In the genomic region with DNA sequence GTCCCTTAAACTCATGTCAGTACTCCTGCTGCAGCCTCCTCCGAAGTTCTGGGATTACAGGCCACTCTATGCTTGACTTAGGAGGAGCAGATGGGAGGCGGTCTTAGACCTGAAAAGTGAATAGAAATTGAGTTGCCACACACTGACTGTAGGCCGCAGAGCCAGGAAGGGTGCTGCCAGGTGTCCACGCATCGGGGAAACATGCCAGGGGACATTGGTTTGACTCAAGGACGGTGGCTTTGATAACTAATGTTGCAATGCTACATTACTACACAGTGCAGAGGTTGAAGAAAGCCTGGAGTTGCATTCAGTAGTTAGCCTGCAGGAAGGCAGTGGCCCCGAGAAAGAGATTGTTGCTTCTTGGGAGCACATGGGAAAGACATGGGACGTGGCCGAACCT, we compare ENCODE assay signal across 24 mouse cellular contexts. TPM values are rescaled to one million over a fixed set of nuclear protein-coding genes. Genes with fewer than 3 reads are reported as not detected.
DNase-seq lines count a peak whose midpoint lies in the region; ATAC-seq lines count a peak whose summit lies in the region.
"Had no signal": no experiment of that assay in that cellular context is flagged by ENCODE, and none has a peak within 500 bp of the region (broad histone marks: within the 10 kb centered on the region; RNA-seq: fewer than 3 reads in every experiment).

No protein-coding gene starts in this region.

- peaks cover 8% of the 10 kb centered on the region for H3K36me3 ChIP-seq in heart, embryonic 11.5 days (ENCODE audit: control insufficient read depth, insufficient read depth, low read length)

- no peak overlapping the region for H3K4me3 ChIP-seq in heart, embryonic 11.5 days (ENCODE audit: low read depth, low read length)
- H3K4me3 ChIP-seq in brown adipose tissue, adult 24 weeks (ENCODE audit: insufficient read depth, low read depth, low read length), result no peak overlapping the region
- H3K4me3 ChIP-seq: embryonic facial prominence, embryonic 13.5 days; erythroblast, embryonic 14.5 days; forebrain, embryonic 15.5 days; heart, embryonic 15.5 days; hindbrain, embryonic 12.5 days; limb, embryonic 13.5 days; megakaryocyte, embryonic 14.5 days; midbrain, embryonic 13.5 days had no signal

- no peaks in the 10 kb centered on the region for H3K27me3 ChIP-seq in heart, embryonic 11.5 days (ENCODE audit: control insufficient read depth, insufficient read depth, low read length)
- H3K27me3 ChIP-seq: embryonic facial prominence, embryonic 13.5 days; forebrain, embryonic 15.5 days; heart, embryonic 15.5 days; hindbrain, embryonic 12.5 days; limb, embryonic 13.5 days; midbrain, embryonic 13.5 days had no signal

- peak; percentile 81 to 94 for DNase-seq in adrenal gland, adult (ENCODE audit: inconsistent age in 2 of 2, low spot score in 1 of 2)
- DNase-seq in adrenal gland, adult 18-20 months (ENCODE audit: low spot score in 2 of 2), result no peak
- DNase-seq in heart, postnatal 10 days, result peak; percentile 35 to 56
- DNase-seq in adrenal gland, adult 2 months, result peak; percentile 89
- DNase-seq in cerebellum, adult 11 months, result no peak
- no peak for DNase-seq in gastrocnemius, adult 18-20 months (ENCODE audit: low spot score)
- DNase-seq: cerebellum, adult 2 months; cerebellum, postnatal 36 days; embryo, embryonic 11 days; gastrocnemius, postnatal 25 days; kidney, postnatal 36 days; thymus, adult 18-20 months; thymus, postnatal 36 days had no signal

- peaks cover 26% of the 10 kb centered on the region for H3K4me1 ChIP-seq in heart, embryonic 11.5 days (ENCODE audit: control insufficient read depth, insufficient read depth, low read length)
- peaks cover 15% of the 10 kb centered on the region for H3K4me1 ChIP-seq in brown adipose tissue, adult 24 weeks (ENCODE audit: control insufficient read depth, insufficient read depth, insufficient read length, low read length)
- H3K4me1 ChIP-seq: embryonic facial prominence, embryonic 13.5 days; forebrain, embryonic 15.5 days; hindbrain, embryonic 12.5 days; limb, embryonic 13.5 days; midbrain, embryonic 13.5 days had no signal

- no peak overlapping the region for H3K4me2 ChIP-seq in heart, embryonic 11.5 days
- H3K4me2 ChIP-seq: embryonic facial prominence, embryonic 13.5 days; forebrain, embryonic 15.5 days; heart, embryonic 15.5 days; hindbrain, embryonic 12.5 days; limb, embryonic 13.5 days; midbrain, embryonic 13.5 days had no signal

- H3K9ac ChIP-seq in heart, embryonic 11.5 days (ENCODE audit: low read depth, low read length), result no peak overlapping the region
- H3K9ac ChIP-seq: embryonic facial prominence, embryonic 13.5 days; forebrain, embryonic 15.5 days; heart, embryonic 15.5 days; hindbrain, embryonic 12.5 days; limb, embryonic 13.5 days; midbrain, embryonic 13.5 days had no signal

- no peaks in the 10 kb centered on the region for H3K9me3 ChIP-seq in heart, embryonic 11.5 days (replicated peaks; ENCODE audit: control insufficient read depth, low read length)
- H3K9me3 ChIP-seq: embryonic facial prominence, embryonic 13.5 days; forebrain, embryonic 15.5 days; heart, embryonic 15.5 days; hindbrain, embryonic 12.5 days; limb, embryonic 13.5 days; megakaryocyte, embryonic 14.5 days; midbrain, embryonic 13.5 days had no signal

- ATAC-seq in heart, embryonic 11.5 days (replicated peaks; ENCODE audit: insufficient number of reproducible peaks, low FRiP score, low TSS enrichment), result no peak
- ATAC-seq: forebrain, embryonic 15.5 days; intestine, postnatal 0 days; midbrain, embryonic 13.5 days had no signal

- no peak overlapping the region for H3K27ac ChIP-seq in heart, embryonic 11.5 days (ENCODE audit: low read depth, low read length)
- H3K27ac ChIP-seq in brown adipose tissue, adult 24 weeks (replicated peaks; ENCODE audit: low read depth, low read length), result peak overlapping the region; percentile 50
- H3K27ac ChIP-seq: embryonic facial prominence, embryonic 13.5 days; forebrain, embryonic 15.5 days; heart, embryonic 15.5 days; hindbrain, embryonic 12.5 days; limb, embryonic 13.5 days; midbrain, embryonic 13.5 days had no signal

- intact Hi-C loops in heart, postnatal 10 days (cut with DNase I), result loop anchor here (10.0 kb wide), 2 partner anchors 757 to 927 kb away; partner anchors contain the start of gene Gm32742

- 88% methylated on average over 9 of the region's 9 CpGs for WGBS in heart, embryonic 11.5 days (ENCODE audit: insufficient replicate concordance)

RNA-seq across cellular contexts. Expression of gene Rdx, which starts 44.8 kb away (rescaled TPM):
- 100 to 1,000 TPM; 116 to 126 TPM for total RNA-seq in adrenal gland, adult 18-20 months (2021)
- total RNA-seq in heart, postnatal 10 days (2021), result 100 to 1,000 TPM; 110 to 120 TPM
- 203 and 213 TPM in 2 replicates for polyA plus RNA-seq in heart, embryonic 11.5 days (2014; fragmentation: Nextera tagmentation; extraction: Ambion mirVana)
- total RNA-seq in adrenal gland, adult 2 months (2021), result 100 to 1,000 TPM; 110 to 120 TPM
- 6.2 and 8.4 TPM in 2 replicates for polyA plus RNA-seq in adrenal gland, adult 2 months (2012; rRNA removed)
- 57.0 and 62.5 TPM in 2 replicates for polyA plus RNA-seq in brown adipose tissue, adult 24 weeks (2012; ENCODE audit: insufficient read depth, insufficient read length, missing spikeins)
- 100 to 1,000 TPM; 119 TPM for total RNA-seq in gastrocnemius, adult 18-20 months (2021)

Comparison
In these comparisons a context has a peak if more than half of its experiments do, and no peak if none do; other contexts are left out.
1. DNase-seq: peak in adrenal gland, adult (2 of 2), heart, postnatal 10 days (2 of 2) and adrenal gland, adult 2 months (single experiment); none in adrenal gland, adult 18-20 months (0 of 2), cerebellum, adult 11 months (single experiment) and gastrocnemius, adult 18-20 months (single experiment).